Mouse (Mus musculus) kidney, adult 2 months (tissue): ENCODE measurements at regions not wholly inside any gene's neighbourhood (a gene's known extent, or its start where the extent isn't known, plus 50 kb on each side); places are given as distances from the start of the nearest gene placed in this dataset.

Source experiments
- DNase-seq: peaks from one replicate; pipeline ENCODE4 v3.0.0; 2021
- H3K27ac ChIP-seq: fragments of 200-500 bp; 2 replicates; pipeline ENCODE4 v1.5.1; 2012; ENCODE audit warnings: low read depth, low read length, control low read depth, inconsistent platforms; ENCODE audit not compliant: insufficient read depth
- H3K27me3 ChIP-seq: fragments of 200-500 bp; replicated peaks from 2 replicates; pipeline ENCODE4 v1.6.1; 2012; ENCODE audit warnings: mild to moderate bottlenecking, moderate library complexity, low read length, inconsistent platforms; ENCODE audit not compliant: control insufficient read depth, insufficient read depth
- H3K36me3 ChIP-seq: fragments of 200-500 bp; 2 replicates; pipeline ENCODE4 v1.6.1; 2012; ENCODE audit warnings: mild to moderate bottlenecking, moderate library complexity, low read length, inconsistent platforms; ENCODE audit not compliant: control insufficient read depth, insufficient read depth
- H3K4me1 ChIP-seq: fragments of 200-500 bp; 2 replicates; pipeline ENCODE4 v1.6.1; 2011; ENCODE audit warnings: low read length; ENCODE audit not compliant: control insufficient read depth, insufficient read depth
- H3K4me3 ChIP-seq: fragments of 200-500 bp; 2 replicates; pipeline ENCODE4 v1.5.1; 2011; ENCODE audit warnings: mild to moderate bottlenecking, low read depth, low read length, control low read depth; ENCODE audit not compliant: insufficient read depth
- CTCF ChIP-seq: fragments of 200-500 bp; conservative IDR thresholded peaks from 2 replicates; pipeline ENCODE4 v1.5.1; 2011; ENCODE audit warnings: low read depth, mild to moderate bottlenecking, control low read depth, low read length, moderate library complexity, mixed read lengths; ENCODE audit not compliant: insufficient read depth, insufficient read length
- POLR2A ChIP-seq: fragments of 200-500 bp; IDR thresholded peaks from one replicate; pipeline ENCODE4 v1.6.1; 2011; ENCODE audit warnings: low read depth, low read length, control low read depth
- WGBS: fragments of 180-500 bp; shearing (Covaris S2); methylation state at CpG from one replicate; pipeline ENCODE4 v1.1.7; 2018; 5-methylcytosine and 5-hydroxymethylcytosine counted together

- H3K36me3 ChIP-seq, result no peaks in the 10 kb centered on the region
- no peaks in the 10 kb centered on the region for H3K27me3 ChIP-seq
- no peak overlapping the region for H3K27ac ChIP-seq
- WGBS, result 86% methylated on average over 1 of the region's 1 CpGs
- H3K4me3 ChIP-seq, result no peak overlapping the region
- H3K4me1 ChIP-seq, result no peaks in the 10 kb centered on the region
- no peak for TF ChIP-seq CTCF
- TF ChIP-seq POLR2A, result no peak
- no peak for DNase-seq
These were observed 50.8 kb upstream of the Npy2r start for GRCm38 (mm10) chr3:82598656-82599055.
